Mouse (Mus musculus): ENCODE results near the gene Krt27.

The Krt27 gene

DNA sequence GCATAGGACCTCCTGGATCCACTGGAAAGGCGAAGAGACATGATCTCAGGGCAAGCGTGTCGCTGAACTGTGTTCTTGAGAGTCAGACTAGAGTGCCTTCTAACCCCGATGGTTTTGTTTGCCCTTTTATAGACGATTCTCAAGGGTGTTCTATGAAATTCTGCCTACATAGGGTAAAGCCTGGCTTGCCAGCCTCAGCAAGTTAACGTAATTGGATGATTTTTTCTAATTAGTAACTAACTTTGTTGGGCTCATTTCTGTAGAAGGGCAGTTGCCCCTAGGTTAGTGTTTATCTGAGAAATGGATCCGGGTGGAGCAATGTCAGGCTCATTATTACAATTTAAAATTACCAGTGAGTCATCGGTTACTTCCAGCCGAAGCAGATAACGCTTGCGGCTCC lies 28.1 kb downstream of the Krt27 start, which contains the start of gene Krt25:
Gene Krt25, minus strand, starts transcription at position 101 of the 400 bp plus-strand sequence.
- no peak for DNase-seq

DNA sequence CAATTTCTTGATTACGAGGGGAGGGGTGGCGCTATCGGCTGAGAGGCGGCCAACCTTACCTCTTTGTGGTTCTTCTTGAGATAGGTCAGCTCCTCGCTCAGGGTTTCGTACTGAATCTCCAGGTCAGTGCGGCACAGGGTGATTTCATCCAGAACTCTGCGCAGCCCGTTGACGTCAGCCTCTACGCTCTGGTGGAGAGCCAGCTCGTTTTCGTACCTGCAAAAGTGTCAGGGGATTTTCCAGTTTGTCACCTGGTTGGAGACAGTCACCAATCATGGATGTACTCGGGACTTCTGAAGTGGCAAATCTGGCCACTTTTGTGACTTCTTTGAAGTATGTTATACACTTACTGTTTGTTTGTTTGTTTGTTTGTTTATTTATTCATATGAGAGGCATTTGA lies 29.8 kb downstream of the Krt27 start:
- DNase-seq, result no peak

DNA sequence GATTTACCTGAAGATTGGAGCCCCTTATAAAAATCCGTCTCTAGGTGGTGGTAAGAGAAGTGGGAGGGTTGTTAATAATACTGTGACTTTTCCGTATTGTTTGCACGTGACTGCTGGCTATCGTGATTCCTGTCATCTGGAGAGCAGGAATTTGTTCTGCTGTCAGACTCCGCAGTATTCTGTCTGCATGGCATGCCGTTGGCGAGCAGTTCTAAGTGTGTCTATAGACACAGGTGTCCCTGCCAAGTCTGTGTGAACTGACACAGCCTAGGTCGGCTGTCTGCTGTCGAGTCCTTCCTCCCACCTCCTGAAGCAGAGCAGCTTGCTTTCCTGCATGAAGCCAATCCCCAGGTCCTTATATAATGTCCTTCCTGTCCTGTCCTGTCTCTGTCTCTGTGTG lies 31.8 kb downstream of the Krt27 start:
- no peak for DNase-seq

DNA sequence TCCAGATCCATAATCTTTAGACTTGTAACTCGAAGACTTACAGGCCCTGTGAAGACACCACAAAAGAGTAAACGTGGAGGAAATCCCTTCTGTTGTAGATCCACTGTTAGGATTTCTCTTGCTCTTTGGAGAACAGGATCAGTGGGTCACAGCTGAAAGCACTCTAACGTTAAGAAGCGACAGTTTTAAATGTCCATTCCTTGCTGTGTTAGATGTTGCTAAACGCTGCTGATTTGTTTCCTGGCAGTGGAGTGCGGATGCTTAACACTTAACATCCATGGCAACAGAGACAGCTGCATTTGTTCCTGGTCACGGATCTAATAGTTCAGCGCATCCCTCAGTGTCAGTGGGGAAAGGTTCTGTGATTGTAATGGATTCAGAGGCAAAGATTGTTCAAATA lies 34.4 kb downstream of the Krt27 start:
- peak; percentile 19 for DNase-seq

DNA sequence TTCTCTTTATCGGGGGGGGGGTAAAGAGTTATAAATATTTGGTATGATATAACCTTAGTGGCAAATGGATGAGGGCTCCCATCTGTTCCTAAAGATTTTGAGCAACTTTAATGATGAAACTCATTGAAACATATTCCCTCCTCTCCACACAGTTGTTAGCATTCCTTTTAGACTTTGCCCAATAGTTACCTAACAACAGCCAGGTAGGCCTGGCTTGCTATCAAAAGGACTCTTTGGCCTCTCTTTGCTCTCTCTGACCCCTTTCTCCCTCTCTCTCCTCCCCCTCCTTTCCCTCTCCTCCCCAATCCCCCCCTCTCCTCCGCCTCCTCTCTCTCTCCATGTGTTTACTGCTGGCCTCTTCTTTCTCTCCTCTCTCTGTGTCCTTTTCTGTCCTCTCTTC lies 36.3 kb downstream of the Krt27 start:
- no peak for DNase-seq

DNA sequence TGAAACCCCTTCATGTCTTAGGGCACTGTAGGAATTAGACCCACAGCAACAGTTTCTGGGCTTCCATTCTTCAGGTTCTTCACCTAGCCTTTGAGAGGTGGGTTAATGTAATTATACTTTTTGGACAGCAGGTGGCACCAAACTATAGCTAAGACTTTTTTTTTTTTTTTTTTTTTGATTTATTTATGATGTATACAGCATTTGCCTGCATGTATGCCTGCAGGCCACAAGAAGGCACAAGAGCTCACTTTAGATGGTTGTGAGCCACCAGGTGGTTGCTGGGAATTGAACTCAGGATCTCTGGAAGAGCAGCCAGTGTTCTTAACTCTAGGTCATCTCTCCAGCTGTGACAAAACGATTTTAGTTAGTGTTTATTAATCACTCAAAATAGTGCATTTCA lies 40.0 kb downstream of the Krt27 start:
- peak; percentile 18 for DNase-seq

DNA sequence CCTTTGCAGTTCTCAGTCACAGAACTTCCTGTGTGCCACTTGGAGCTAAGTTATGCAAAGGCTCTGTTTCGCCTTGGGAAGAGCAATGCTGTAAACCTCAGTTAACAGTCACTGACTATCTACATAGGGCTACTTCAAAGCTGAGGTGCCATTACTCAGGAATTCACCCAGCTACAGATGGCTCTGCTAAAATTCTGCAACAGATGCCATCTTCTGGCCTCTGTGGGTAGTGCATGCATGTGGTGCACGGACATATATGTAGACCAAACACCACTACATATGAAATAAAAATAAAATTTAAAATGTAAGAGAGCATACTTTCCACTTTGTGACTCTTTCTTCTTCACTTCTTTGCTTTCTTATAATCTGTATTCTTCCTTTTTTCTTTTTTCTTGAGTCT lies 43.3 kb downstream of the Krt27 start:
- peak; percentile 71 for DNase-seq
